Mouse (Mus musculus) spleen, adult 2 months (tissue): Measurements from ENCODE around the gene Ttll12.

Experiments used
- CTCF ChIP-seq: fragments of 200-500 bp; IDR thresholded peaks from 2 replicates; pipeline ENCODE4 v1.5.1; 2011; ENCODE audit warnings: mild to moderate bottlenecking, inconsistent platforms; ENCODE audit not compliant: insufficient read depth, insufficient read length, insufficient replicate concordance; ENCODE audit errors: extremely low read depth
- POLR2A ChIP-seq: fragments of 200-500 bp; IDR thresholded peaks from 2 replicates; pipeline ENCODE4 v1.6.1; 2011; ENCODE audit warnings: low read depth, low read length, inconsistent platforms

DNA sequence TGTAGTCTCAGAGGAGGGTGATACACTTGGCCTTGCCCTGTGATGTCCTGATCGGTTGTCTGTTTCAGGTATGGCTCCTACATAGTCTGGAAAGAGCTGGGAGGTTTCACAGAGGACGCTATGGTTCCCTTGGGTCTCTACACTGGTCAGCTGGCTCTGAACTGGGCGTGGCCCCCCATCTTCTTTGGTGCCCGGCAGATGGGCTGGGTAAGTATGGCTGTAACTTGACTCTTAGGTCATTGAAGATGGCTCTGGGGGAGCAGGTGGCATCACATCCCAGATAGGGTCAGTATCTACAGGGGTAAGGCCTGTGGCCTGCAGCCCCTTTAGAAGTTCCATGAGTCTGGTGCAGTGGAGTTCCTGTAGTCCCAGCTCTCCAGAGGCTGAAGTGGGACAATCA, 22.8 kb downstream of the Ttll12 start:
- TF ChIP-seq POLR2A (no peak), CTCF (no peak)
